Mouse (Mus musculus) forebrain, embryonic 10.5 days (tissue): ENCODE data around the gene Ormdl2. TPM values are rescaled to one million over a fixed set of nuclear protein-coding genes. Genes with fewer than 3 reads are reported as not detected.

Experiments
- polyA plus RNA-seq: library from polyadenylated mRNA; unstranded; fragments of >200 nt; fragmentation: Nextera tagmentation; extraction: Ambion mirVana; gene quantifications from 2 replicates; pipeline ENCODE4 v1.2.1, GENCODE M21; 2016

Gene Ormdl2
- polyA plus RNA-seq, 1 experiment from 2014 or later = 88.0 TPM

Other genes with a start within 250 kb of the Ormdl2 start
- 3.0 and 3.1 TPM in 2 replicates for gene Erbb3, start 232.0 kb downstream of the Ormdl2 start, polyA plus RNA-seq
- gene Rps26, start 194.9 kb downstream of the Ormdl2 start, polyA plus RNA-seq = 574 and 577 TPM in 2 replicates
- 3.2 and 3.9 TPM in 2 replicates for gene Ikzf4, start 175.7 kb downstream of the Ormdl2 start, polyA plus RNA-seq
- gene Suox, start 147.6 kb downstream of the Ormdl2 start, polyA plus RNA-seq = 10.8 and 10.9 TPM in 2 replicates
- gene Rab5b, start 125.4 kb downstream of the Ormdl2 start, polyA plus RNA-seq = 63.4 and 68.8 TPM in 2 replicates
- 7.2 and 24.4 TPM in 2 replicates for gene Pmel, start 117.5 kb downstream of the Ormdl2 start, polyA plus RNA-seq
- 119 and 120 TPM in 2 replicates for gene Cdk2, start 116.6 kb downstream of the Ormdl2 start, polyA plus RNA-seq
- gene Dgka, start 76.8 kb downstream of the Ormdl2 start, polyA plus RNA-seq = 3.5 and 3.6 TPM in 2 replicates
- 57.1 and 63.8 TPM in 2 replicates for gene Pym1, start 73.8 kb downstream of the Ormdl2 start, polyA plus RNA-seq
- gene Mmp19, start 30.7 kb downstream of the Ormdl2 start, polyA plus RNA-seq = 0.24 and 0.44 TPM in 2 replicates
- 49.4 and 49.9 TPM in 2 replicates for gene Dnajc14, start 17.6 kb downstream of the Ormdl2 start, polyA plus RNA-seq
- 19.0 and 19.2 TPM in 2 replicates for gene Tmem198b, start 17.3 kb downstream of the Ormdl2 start, polyA plus RNA-seq
- gene Sarnp, start 4.3 kb downstream of the Ormdl2 start, polyA plus RNA-seq = 247 and 263 TPM in 2 replicates
- 9.7 and 10.7 TPM in 2 replicates for gene Gdf11, start 70.1 kb upstream of the Ormdl2 start, polyA plus RNA-seq
- 179 and 184 TPM in 2 replicates for gene Cd63, start 79.3 kb upstream of the Ormdl2 start, polyA plus RNA-seq
- gene Rdh5, start 101.2 kb upstream of the Ormdl2 start, polyA plus RNA-seq = 11.0 and 12.8 TPM in 2 replicates
- 166 and 178 TPM in 2 replicates for gene Bloc1s1, start 102.4 kb upstream of the Ormdl2 start, polyA plus RNA-seq
- 0.15 and 0.36 TPM in 2 replicates for gene Itga7, start 112.2 kb upstream of the Ormdl2 start, polyA plus RNA-seq
- gene Mettl7b, start 139.3 kb upstream of the Ormdl2 start, polyA plus RNA-seq = not detected in 2 replicates
- gene Olfr9, start 167.8 kb upstream of the Ormdl2 start, polyA plus RNA-seq = not detected in 2 replicates
- gene Olfr763, start 189.1 kb upstream of the Ormdl2 start, polyA plus RNA-seq = not detected in 2 replicates
- gene Olfr764-ps1, start 218.3 kb upstream of the Ormdl2 start, polyA plus RNA-seq = not detected in 2 replicates
- gene Olfr765, start 228.4 kb upstream of the Ormdl2 start, polyA plus RNA-seq = not detected in 2 replicates
- not detected in 2 replicates for gene Olfr766-ps1, start 247.3 kb upstream of the Ormdl2 start, polyA plus RNA-seq